Mouse (Mus musculus) neural tube, embryonic 10.5 days (tissue): ENCODE results near the gene Wnk2.
A peak's percentile ranks its signal among the peaks of the same experiment; 100 is the strongest.

ENCODE experiments used
- DNase-seq: peaks from one replicate; pipeline ENCODE4 v3.0.0-alpha.2; 2017; ENCODE audit warnings: low spot score; ENCODE audit errors: extremely low spot score

Wnk2 gene

GRCm38 (mm10) chr13:49178839-49179585 is 31.2 kb upstream of the Wnk2 start:
- no peak for DNase-seq

- DNase-seq: no peak
Measured at GRCm38 (mm10) chr13:49175509-49175908, 27.7 kb upstream of the Wnk2 start.

GRCm38 (mm10) chr13:49172971-49173596 is 25.3 kb upstream of the Wnk2 start:
- peak; percentile 94 for DNase-seq

- no peak for DNase-seq
Measured at GRCm38 (mm10) chr13:49172335-49172734, 24.5 kb upstream of the Wnk2 start.

GRCm38 (mm10) chr13:49171729-49172128 is 23.9 kb upstream of the Wnk2 start:
- DNase-seq: no peak

- no peak for DNase-seq
Measured at GRCm38 (mm10) chr13:49170623-49171022, 22.8 kb upstream of the Wnk2 start.

- peak; percentile 89 for DNase-seq
Measured at GRCm38 (mm10) chr13:49169448-49170207, 21.8 kb upstream of the Wnk2 start.

- DNase-seq: no peak
Measured at GRCm38 (mm10) chr13:49167081-49167480, 19.3 kb upstream of the Wnk2 start.

- no peak for DNase-seq
Measured at GRCm38 (mm10) chr13:49163645-49164044, 15.8 kb upstream of the Wnk2 start.

GRCm38 (mm10) chr13:49162722-49163121 is 14.9 kb upstream of the Wnk2 start:
- DNase-seq: no peak

GRCm38 (mm10) chr13:49161236-49161635 is 13.4 kb upstream of the Wnk2 start:
- DNase-seq: no peak

GRCm38 (mm10) chr13:49158040-49158713 is 10.4 kb upstream of the Wnk2 start:
- DNase-seq: no peak

GRCm38 (mm10) chr13:49156645-49157044 is 8.8 kb upstream of the Wnk2 start:
- DNase-seq: no peak

- no peak for DNase-seq
Measured at GRCm38 (mm10) chr13:49154621-49155020, 6.8 kb upstream of the Wnk2 start.

- no peak for DNase-seq
Measured at GRCm38 (mm10) chr13:49154028-49154427, 6.2 kb upstream of the Wnk2 start.

- no peak for DNase-seq
Measured at GRCm38 (mm10) chr13:49148687-49149086, 873 bp upstream of the Wnk2 start.

GRCm38 (mm10) chr13:49147007-49147857 is 582 bp downstream of the Wnk2 start:
- DNase-seq: peak; percentile 83

GRCm38 (mm10) chr13:49146698-49147006 is 1.2 kb downstream of the Wnk2 start:
- no peak for DNase-seq

GRCm38 (mm10) chr13:49146040-49146697 is 1.6 kb downstream of the Wnk2 start:
- no peak for DNase-seq

- no peak for DNase-seq
Measured at GRCm38 (mm10) chr13:49145396-49145795, 2.4 kb downstream of the Wnk2 start.
